Mouse (Mus musculus): Measurements from ENCODE around the gene Ifit1bl1. TPM values are rescaled to one million over a fixed set of nuclear protein-coding genes. Genes with fewer than 3 reads are reported as not detected.

Ifit1bl1 gene
- polyA plus RNA-seq, 1 experiment from 2014 or later: 0.13 TPM

DNA sequence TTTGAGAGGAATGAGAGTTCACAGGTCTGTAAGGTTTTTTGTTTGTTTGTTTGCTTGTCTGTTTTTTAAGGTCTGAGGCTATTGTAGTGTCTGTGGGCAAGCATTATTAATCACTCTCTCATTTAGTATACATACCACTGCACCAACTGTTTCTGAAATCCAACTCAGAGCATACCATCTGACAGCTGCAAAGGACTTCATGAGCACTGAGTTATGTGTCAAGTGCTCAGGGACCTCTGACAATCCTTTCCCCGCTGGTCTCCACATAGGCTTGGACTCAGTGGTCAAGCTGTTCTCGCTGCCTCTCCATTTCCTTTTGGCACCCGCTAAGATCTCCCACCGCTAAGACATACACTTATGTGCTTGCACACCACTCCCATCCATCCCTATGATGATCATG lies 55.5 kb downstream of the Ifit1bl1 start:
- WGBS: 87% methylated on average over 4 of the region's 4 CpGs

More for the DNA sequence above, 55.5 kb downstream of the Ifit1bl1 start:
- DNase-seq (ENCODE audit: low spot score) (no peak), ATAC-seq (ENCODE audit: insufficient number of reproducible peaks, low FRiP score, low TSS enrichment, low read depth) (no peak)
- Histone ChIP-seq H3K4me3 (ENCODE audit: low read depth, low read length) (no peak overlapping the region), H3K9ac (ENCODE audit: low read length) (no peak overlapping the region), H3K4me1 (ENCODE audit: control insufficient read depth, insufficient read depth, low read length) (no peaks in the 10 kb centered on the region), H3K27ac (replicated peaks; ENCODE audit: low read depth, low read length) (no peak overlapping the region), H3K36me3 (ENCODE audit: control insufficient read depth, insufficient read depth, low read length) (no peaks in the 10 kb centered on the region), H3K27me3 (ENCODE audit: control insufficient read depth, insufficient read depth, low read length) (no peaks in the 10 kb centered on the region), H3K9me3 (ENCODE audit: control insufficient read depth, low read length) (no peaks in the 10 kb centered on the region), H3K4me2 (ENCODE audit: low read depth, severe bottlenecking) (no peak overlapping the region)

Other genes with a start within 250 kb of the Ifit1bl1 start
- 2.5 and 2.7 TPM in 2 replicates for gene Ch25h, start 126.8 kb downstream of the Ifit1bl1 start, polyA plus RNA-seq (2014; fragmentation: Nextera tagmentation; extraction: Ambion mirVana)
- gene Lipa, start 74.5 kb downstream of the Ifit1bl1 start, polyA plus RNA-seq (2014; fragmentation: Nextera tagmentation; extraction: Ambion mirVana): 25.6 and 26.0 TPM in 2 replicates
- 6.7 and 8.7 TPM in 2 replicates for gene Ifit2, start 51.3 kb downstream of the Ifit1bl1 start, polyA plus RNA-seq (2014; fragmentation: Nextera tagmentation; extraction: Ambion mirVana)
- 0.40 and 1.3 TPM in 2 replicates for gene Ifit3, start 18.4 kb downstream of the Ifit1bl1 start, polyA plus RNA-seq (2014; fragmentation: Nextera tagmentation; extraction: Ambion mirVana)
- gene Ifit3b, start 6.0 kb upstream of the Ifit1bl1 start, polyA plus RNA-seq (2014; fragmentation: Nextera tagmentation; extraction: Ambion mirVana): 0.11 TPM in 1 of 2 replicates, not detected in the other
- 0.07 TPM in 1 of 2 replicates, not detected in the other for gene Ifit1bl2, start 38.8 kb upstream of the Ifit1bl1 start, polyA plus RNA-seq (2014; fragmentation: Nextera tagmentation; extraction: Ambion mirVana)
- gene Ifit1, start 38.9 kb upstream of the Ifit1bl1 start, polyA plus RNA-seq (2014; fragmentation: Nextera tagmentation; extraction: Ambion mirVana): 0.14 and 0.35 TPM in 2 replicates
- gene Slc16a12, start 145.3 kb upstream of the Ifit1bl1 start, polyA plus RNA-seq (2014; fragmentation: Nextera tagmentation; extraction: Ambion mirVana): 0.44 and 0.85 TPM in 2 replicates

Measured in limb, embryonic 11.5 days (tissue).